Mouse (Mus musculus): Measurements from ENCODE around the gene Pdcd1lg2. TPM values are rescaled to one million over a fixed set of nuclear protein-coding genes. Genes with fewer than 3 reads are reported as not detected.

Gene Pdcd1lg2
- polyA plus RNA-seq, 2 experiments = not detected

DNA sequence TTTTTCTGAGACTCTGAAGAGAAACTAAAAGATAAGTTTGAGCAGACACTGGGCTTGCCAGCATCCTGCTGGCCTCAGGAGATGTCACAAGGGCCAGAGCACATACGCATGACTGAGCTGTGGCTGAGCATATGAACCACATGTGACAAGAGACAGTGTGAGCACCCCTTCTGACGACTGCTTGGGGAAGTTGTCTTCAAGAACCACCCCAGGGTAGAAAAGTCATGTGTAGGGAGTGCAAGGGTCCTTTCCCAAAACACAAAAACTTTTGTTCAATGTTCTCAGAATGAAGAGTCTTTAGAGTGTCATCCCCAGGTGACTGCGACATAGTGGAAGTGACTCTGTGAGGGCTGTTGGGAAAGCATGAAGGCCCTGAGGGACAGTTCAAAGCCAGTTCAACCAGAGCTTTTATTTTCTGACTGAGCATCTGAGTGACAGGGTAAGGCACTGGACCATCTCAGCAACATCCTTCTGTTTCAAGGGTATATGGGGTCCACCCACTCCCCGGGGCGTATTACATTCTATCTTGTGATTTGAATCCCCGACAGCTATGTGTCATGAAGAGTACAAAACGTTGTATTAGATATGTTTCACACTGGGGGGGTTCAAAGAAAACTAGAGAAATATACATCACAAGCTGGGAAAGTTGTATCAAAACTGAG is 76.0 kb downstream of the Pdcd1lg2 start:
- WGBS = 84% methylated on average over 7 of the region's 7 CpGs
- Histone ChIP-seq H3K4me2 (replicated peaks; ENCODE audit: low read depth, low read length, severe bottlenecking) (no peak overlapping the region), H3K9ac (ENCODE audit: low read depth, low read length, severe bottlenecking) (no peak overlapping the region), H3K36me3 (ENCODE audit: control insufficient read depth, insufficient read depth, low read length) (no peaks in the 10 kb centered on the region), H3K27ac (replicated peaks; ENCODE audit: low read depth, low read length) (no peak overlapping the region), H3K4me3 (replicated peaks; ENCODE audit: low read length) (no peak overlapping the region), H3K27me3 (ENCODE audit: control insufficient read depth, insufficient read depth, low read length) (no peaks in the 10 kb centered on the region), H3K4me1 (ENCODE audit: control insufficient read depth, insufficient read depth, low read length) (no peaks in the 10 kb centered on the region), H3K9me3 (ENCODE audit: control insufficient read depth, low read length) (no peaks in the 10 kb centered on the region)
- DNase-seq (ENCODE audit: low spot score) = no peak
- no peak for ATAC-seq (ENCODE audit: low FRiP score, low read depth)
- TF ChIP-seq POLR2A (IDR thresholded peaks at IDR 0.05; ENCODE audit: borderline replicate concordance, extremely low read depth, insufficient read depth, insufficient read length) = no peak

DNA sequence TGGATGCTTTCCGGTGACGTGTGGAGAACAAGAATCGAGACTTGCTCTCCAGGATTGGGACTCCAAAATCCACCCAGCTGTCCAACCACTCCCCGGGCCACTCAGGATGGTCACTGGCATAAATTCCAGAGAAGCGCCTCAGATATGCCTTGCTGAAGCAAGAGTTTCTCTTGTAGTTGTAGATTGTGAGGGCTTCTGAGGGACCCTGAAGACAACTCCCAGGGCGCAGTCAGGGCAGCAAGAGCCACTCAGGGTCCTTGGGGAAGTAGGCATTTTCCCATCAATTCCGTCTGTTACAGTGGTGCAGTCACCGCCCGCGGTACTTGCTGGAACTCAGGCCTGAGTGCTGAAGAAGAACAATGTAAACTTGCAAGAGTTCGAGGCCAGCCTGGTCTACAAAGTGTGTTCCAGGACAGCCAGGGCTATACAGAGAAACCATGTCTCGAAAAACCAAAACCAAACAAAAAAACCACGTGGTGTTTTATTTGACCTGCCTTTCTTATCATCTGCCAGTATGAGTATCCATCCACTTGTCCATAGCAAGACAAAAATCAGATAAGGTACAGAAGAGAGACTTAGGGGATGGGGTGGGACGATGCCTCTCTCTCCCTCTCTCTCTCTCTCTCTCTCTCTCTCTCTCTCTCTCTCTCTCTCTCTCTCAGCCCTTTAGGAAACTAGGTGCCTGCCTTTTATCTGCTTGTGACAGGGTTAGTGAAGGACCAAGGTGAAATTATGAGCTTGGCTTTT is 76.8 kb downstream of the Pdcd1lg2 start:
- Histone ChIP-seq H3K27ac (replicated peaks; ENCODE audit: low read depth, low read length) (no peak overlapping the region), H3K36me3 (ENCODE audit: control insufficient read depth, insufficient read depth, low read length) (no peaks in the 10 kb centered on the region), H3K4me1 (ENCODE audit: control insufficient read depth, insufficient read depth, low read length) (no peaks in the 10 kb centered on the region), H3K4me2 (replicated peaks; ENCODE audit: low read depth, low read length, severe bottlenecking) (no peak overlapping the region), H3K9me3 (ENCODE audit: control insufficient read depth, low read length) (no peaks in the 10 kb centered on the region), H3K4me3 (replicated peaks; ENCODE audit: low read length) (no peak overlapping the region), H3K27me3 (ENCODE audit: control insufficient read depth, insufficient read depth, low read length) (no peaks in the 10 kb centered on the region), H3K9ac (ENCODE audit: low read depth, low read length, severe bottlenecking) (no peak overlapping the region)
- WGBS = 91% methylated on average over 14 of the region's 14 CpGs
- no peak for DNase-seq (ENCODE audit: low spot score)
- no peak for ATAC-seq (ENCODE audit: low FRiP score, low read depth)
- no peak for TF ChIP-seq POLR2A (IDR thresholded peaks at IDR 0.05; ENCODE audit: borderline replicate concordance, extremely low read depth, insufficient read depth, insufficient read length)

DNA sequence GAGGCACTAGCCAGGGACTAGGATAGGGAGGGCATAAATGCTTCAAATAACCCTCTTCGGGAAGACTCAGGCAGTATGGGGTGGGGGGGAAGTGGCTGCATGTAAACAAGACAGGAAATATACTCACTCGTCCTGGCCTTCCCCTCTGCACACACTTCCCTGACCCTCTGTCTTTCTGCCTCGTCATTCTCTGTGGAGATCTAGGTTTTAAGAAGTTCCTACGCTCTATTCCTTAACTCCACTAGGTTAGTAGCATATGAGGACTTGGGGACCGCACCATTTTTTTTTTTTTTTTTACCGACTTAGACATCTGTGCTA is 77.3 kb downstream of the Pdcd1lg2 start:
- Histone ChIP-seq H3K4me3 (replicated peaks; ENCODE audit: low read length) (no peak overlapping the region), H3K27me3 (ENCODE audit: control insufficient read depth, insufficient read depth, low read length) (no peaks in the 10 kb centered on the region), H3K27ac (replicated peaks; ENCODE audit: low read depth, low read length) (no peak overlapping the region), H3K9me3 (ENCODE audit: control insufficient read depth, low read length) (no peaks in the 10 kb centered on the region), H3K4me2 (replicated peaks; ENCODE audit: low read depth, low read length, severe bottlenecking) (no peak overlapping the region), H3K9ac (ENCODE audit: low read depth, low read length, severe bottlenecking) (no peak overlapping the region), H3K4me1 (ENCODE audit: control insufficient read depth, insufficient read depth, low read length) (no peaks in the 10 kb centered on the region), H3K36me3 (ENCODE audit: control insufficient read depth, insufficient read depth, low read length) (no peaks in the 10 kb centered on the region)
- DNase-seq (ENCODE audit: low spot score) (no peak), ATAC-seq (ENCODE audit: low FRiP score, low read depth) (no peak)
- no peak for TF ChIP-seq POLR2A (IDR thresholded peaks at IDR 0.05; ENCODE audit: borderline replicate concordance, extremely low read depth, insufficient read depth, insufficient read length)
- 47% methylated on average over 6 of the region's 6 CpGs for WGBS

- WGBS = 55% methylated on average over 10 of the region's 10 CpGs
- ATAC-seq (ENCODE audit: low FRiP score, low read depth) = no peak
- no peak overlapping the region for H3K4me2 ChIP-seq (replicated peaks; ENCODE audit: low read depth, low read length, severe bottlenecking)
Observed at GRCm38 (mm10) chr19:29488420-29488819, 77.7 kb downstream of the Pdcd1lg2 start.

GRCm38 (mm10) chr19:29489785-29490284 is 79.1 kb downstream of the Pdcd1lg2 start:
- H3K36me3 ChIP-seq (ENCODE audit: control insufficient read depth, insufficient read depth, low read length) = no peaks in the 10 kb centered on the region
- WGBS = 65% methylated on average over 3 of the region's 3 CpGs
- H3K9me3 ChIP-seq (ENCODE audit: control insufficient read depth, low read length) = no peaks in the 10 kb centered on the region
- no peaks in the 10 kb centered on the region for H3K27me3 ChIP-seq (ENCODE audit: control insufficient read depth, insufficient read depth, low read length)
- TF ChIP-seq POLR2A (IDR thresholded peaks at IDR 0.05; ENCODE audit: borderline replicate concordance, extremely low read depth, insufficient read depth, insufficient read length) = no peak
- no peak overlapping the region for H3K4me2 ChIP-seq (replicated peaks; ENCODE audit: low read depth, low read length, severe bottlenecking)
- no peak for DNase-seq (ENCODE audit: low spot score)
- H3K9ac ChIP-seq (ENCODE audit: low read depth, low read length, severe bottlenecking) = no peak overlapping the region
- H3K27ac ChIP-seq (replicated peaks; ENCODE audit: low read depth, low read length) = no peak overlapping the region
- no peaks in the 10 kb centered on the region for H3K4me1 ChIP-seq (ENCODE audit: control insufficient read depth, insufficient read depth, low read length)
- ATAC-seq (ENCODE audit: low FRiP score, low read depth) = no peak
- H3K4me3 ChIP-seq (replicated peaks; ENCODE audit: low read length) = no peak overlapping the region

More at GRCm38 (mm10) chr19:29488420-29488819, 77.7 kb downstream of the Pdcd1lg2 start:
- no peak overlapping the region for H3K9ac ChIP-seq (ENCODE audit: low read depth, low read length, severe bottlenecking)
- H3K4me1 ChIP-seq (ENCODE audit: control insufficient read depth, insufficient read depth, low read length) = no peaks in the 10 kb centered on the region
- H3K9me3 ChIP-seq (ENCODE audit: control insufficient read depth, low read length) = no peaks in the 10 kb centered on the region
- H3K4me3 ChIP-seq (replicated peaks; ENCODE audit: low read length) = no peak overlapping the region
- TF ChIP-seq POLR2A (IDR thresholded peaks at IDR 0.05; ENCODE audit: borderline replicate concordance, extremely low read depth, insufficient read depth, insufficient read length) = no peak
- no peaks in the 10 kb centered on the region for H3K27me3 ChIP-seq (ENCODE audit: control insufficient read depth, insufficient read depth, low read length)
- H3K36me3 ChIP-seq (ENCODE audit: control insufficient read depth, insufficient read depth, low read length) = no peaks in the 10 kb centered on the region
- H3K27ac ChIP-seq (replicated peaks; ENCODE audit: low read depth, low read length) = no peak overlapping the region
- DNase-seq (ENCODE audit: low spot score) = no peak

Data from limb, embryonic 14.5 days (tissue).